Mouse (Mus musculus): ENCODE data around the gene Eif2ak4. TPM values are rescaled to one million over a fixed set of nuclear protein-coding genes. Genes with fewer than 3 reads are reported as not detected.

Gene Eif2ak4
- 11.3 and 11.8 TPM in 2 replicates for polyA plus RNA-seq (2015; fragmentation: Nextera tagmentation; extraction: Ambion mirVana)

GRCm38 (mm10) chr2:118388341-118389335 lies at the start of gene Eif2ak4:
Eif2ak4 (plus strand) TSS chr2:118388618.
- no peaks in the 10 kb centered on the region for H3K36me3 ChIP-seq
- H3K4me1 ChIP-seq = peaks cover 11% of the 10 kb centered on the region
- peak; percentile 95 for ATAC-seq (ENCODE audit: low FRiP score, low read depth)
- H3K9ac ChIP-seq = peak within 1 kb of the TSS; percentile 86
- under 1% methylated on average over 61 of the region's 61 CpGs for WGBS
- H3K27ac ChIP-seq = peak within 1 kb of the TSS; percentile 95
- no peaks in the 10 kb centered on the region for H3K9me3 ChIP-seq
- H3K4me2 ChIP-seq (replicated peaks) = peak within 1 kb of the TSS; percentile 82
- peak within 1 kb of the TSS; percentile 77 for H3K4me3 ChIP-seq
- H3K27me3 ChIP-seq = no peaks in the 10 kb centered on the region

GRCm38 (mm10) chr2:118341295-118341694 lies 47.1 kb upstream of the Eif2ak4 start:
- H3K27ac ChIP-seq = no peak overlapping the region
- WGBS = 69% methylated on average over 7 of the region's 7 CpGs
- no peak overlapping the region for H3K9ac ChIP-seq
- H3K4me1 ChIP-seq = peaks cover 8% of the 10 kb centered on the region
- H3K36me3 ChIP-seq = no peaks in the 10 kb centered on the region
- H3K4me3 ChIP-seq = no peak overlapping the region
- no peak for ATAC-seq (ENCODE audit: low FRiP score, low read depth)
- no peak overlapping the region for H3K4me2 ChIP-seq (replicated peaks)
- H3K27me3 ChIP-seq = no peaks in the 10 kb centered on the region
- no peaks in the 10 kb centered on the region for H3K9me3 ChIP-seq

GRCm38 (mm10) chr2:118343897-118344296 lies 44.5 kb upstream of the Eif2ak4 start:
- Histone ChIP-seq H3K4me1 (peaks cover 8% of the 10 kb centered on the region), H3K4me3 (no peak overlapping the region), H3K36me3 (no peaks in the 10 kb centered on the region), H3K9me3 (no peaks in the 10 kb centered on the region), H3K27me3 (no peaks in the 10 kb centered on the region), H3K27ac (no peak overlapping the region), H3K4me2 (replicated peaks) (no peak overlapping the region), H3K9ac (no peak overlapping the region)
- no peak for ATAC-seq (ENCODE audit: low FRiP score, low read depth)
- 66% methylated on average over 3 of the region's 3 CpGs for WGBS

GRCm38 (mm10) chr2:118345535-118345934 lies 42.9 kb upstream of the Eif2ak4 start:
- WGBS = 33% methylated on average over 1 of the region's 1 CpGs
- no peak overlapping the region for H3K4me2 ChIP-seq (replicated peaks)
- H3K27ac ChIP-seq = no peak overlapping the region
- no peak overlapping the region for H3K4me3 ChIP-seq
- H3K4me1 ChIP-seq = 0 out of 2 replicates have a peak, but pooled peaks cover 4% of the 10 kb centered on the region
- no peaks in the 10 kb centered on the region for H3K27me3 ChIP-seq
- no peaks in the 10 kb centered on the region for H3K36me3 ChIP-seq
- no peak for ATAC-seq (ENCODE audit: low FRiP score, low read depth)
- no peaks in the 10 kb centered on the region for H3K9me3 ChIP-seq
- H3K9ac ChIP-seq = no peak overlapping the region

- Histone ChIP-seq H3K4me3 (no peak overlapping the region), H3K27ac (no peak overlapping the region)
- WGBS = 51% methylated on average over 4 of the region's 4 CpGs
These were observed 34.9 kb upstream of the Eif2ak4 start for GRCm38 (mm10) chr2:118353498-118353897.

GRCm38 (mm10) chr2:118353916-118354403 lies 34.5 kb upstream of the Eif2ak4 start:
- WGBS = 69% methylated on average over 4 of the region's 4 CpGs
- H3K9ac ChIP-seq = no peak overlapping the region
- no peak for ATAC-seq (ENCODE audit: low FRiP score, low read depth)

More at GRCm38 (mm10) chr2:118353498-118353897, 34.9 kb upstream of the Eif2ak4 start:
- H3K27me3 ChIP-seq = no peaks in the 10 kb centered on the region
- no peak overlapping the region for H3K9ac ChIP-seq
- ATAC-seq (ENCODE audit: low FRiP score, low read depth) = no peak
- H3K36me3 ChIP-seq = no peaks in the 10 kb centered on the region
- H3K4me2 ChIP-seq (replicated peaks) = no peak overlapping the region
- H3K9me3 ChIP-seq = no peaks in the 10 kb centered on the region
- no peaks in the 10 kb centered on the region for H3K4me1 ChIP-seq

GRCm38 (mm10) chr2:118355138-118355719 lies 33.2 kb upstream of the Eif2ak4 start:
- Histone ChIP-seq H3K9ac (no peak overlapping the region), H3K4me2 (replicated peaks) (no peak overlapping the region), H3K9me3 (no peaks in the 10 kb centered on the region), H3K36me3 (no peaks in the 10 kb centered on the region), H3K27ac (no peak overlapping the region), H3K4me3 (no peak overlapping the region), H3K4me1 (no peaks in the 10 kb centered on the region), H3K27me3 (no peaks in the 10 kb centered on the region)
- no peak for ATAC-seq (ENCODE audit: low FRiP score, low read depth)
- 82% methylated on average over 6 of the region's 6 CpGs for WGBS

More at GRCm38 (mm10) chr2:118353916-118354403, 34.5 kb upstream of the Eif2ak4 start:
- no peak overlapping the region for H3K27ac ChIP-seq
- no peak overlapping the region for H3K4me3 ChIP-seq
- no peaks in the 10 kb centered on the region for H3K4me1 ChIP-seq
- no peak overlapping the region for H3K4me2 ChIP-seq (replicated peaks)
- no peaks in the 10 kb centered on the region for H3K36me3 ChIP-seq
- H3K27me3 ChIP-seq = no peaks in the 10 kb centered on the region
- H3K9me3 ChIP-seq = no peaks in the 10 kb centered on the region

GRCm38 (mm10) chr2:118371841-118372240 lies 16.6 kb upstream of the Eif2ak4 start:
- H3K27me3 ChIP-seq = peaks cover 40% of the 10 kb centered on the region

GRCm38 (mm10) chr2:118372561-118372900 lies 15.9 kb upstream of the Eif2ak4 start:
- H3K4me1 ChIP-seq = peaks cover 18% of the 10 kb centered on the region
- no peak overlapping the region for H3K27ac ChIP-seq
- no peaks in the 10 kb centered on the region for H3K36me3 ChIP-seq
- 9% methylated on average over 11 of the region's 11 CpGs for WGBS
- peak overlapping the region; percentile 53 for H3K4me3 ChIP-seq
- peak overlapping the region; percentile 66; the same call in 1 of the 2 replicates for H3K9ac ChIP-seq
- H3K27me3 ChIP-seq = peaks cover 40% of the 10 kb centered on the region
- no peaks in the 10 kb centered on the region for H3K9me3 ChIP-seq
- ATAC-seq (ENCODE audit: low FRiP score, low read depth) = no peak; the same call in 1 of the 2 replicates
- peak overlapping the region; percentile 98 for H3K4me2 ChIP-seq (replicated peaks)

More at GRCm38 (mm10) chr2:118371841-118372240, 16.6 kb upstream of the Eif2ak4 start:
- Histone ChIP-seq H3K9ac (no peak overlapping the region), H3K4me3 (no peak overlapping the region), H3K27ac (no peak overlapping the region), H3K4me2 (replicated peaks) (no peak overlapping the region), H3K9me3 (no peaks in the 10 kb centered on the region), H3K4me1 (peaks cover 18% of the 10 kb centered on the region), H3K36me3 (no peaks in the 10 kb centered on the region)
- ATAC-seq (ENCODE audit: low FRiP score, low read depth) = no peak
- WGBS = 54% methylated on average over 1 of the region's 1 CpGs

GRCm38 (mm10) chr2:118372901-118373571 lies 15.4 kb upstream of the Eif2ak4 start, which contains the start of gene Gpr176:
Gpr176 (minus strand) TSS chr2:118373419.
- H3K27me3 ChIP-seq = peaks cover 40% of the 10 kb centered on the region
- H3K4me1 ChIP-seq = peaks cover 18% of the 10 kb centered on the region
- H3K9me3 ChIP-seq = no peaks in the 10 kb centered on the region
- H3K27ac ChIP-seq = no peak within 1 kb of the TSS
- peak; percentile 79 for ATAC-seq (ENCODE audit: low FRiP score, low read depth)
- H3K4me2 ChIP-seq (replicated peaks) = peak within 1 kb of the TSS; percentile 98
- H3K36me3 ChIP-seq = no peaks in the 10 kb centered on the region
- 0% methylated on average over 44 of the region's 59 CpGs for WGBS
- H3K4me3 ChIP-seq = peak within 1 kb of the TSS; percentile 53
- peak within 1 kb of the TSS; percentile 66 for H3K9ac ChIP-seq

GRCm38 (mm10) chr2:118373572-118374279 lies 14.7 kb upstream of the Eif2ak4 start:
- H3K9me3 ChIP-seq = no peaks in the 10 kb centered on the region
- H3K9ac ChIP-seq = peak overlapping the region; percentile 66
- peak overlapping the region; percentile 98 for H3K4me2 ChIP-seq (replicated peaks)
- peak overlapping the region; percentile 53 for H3K4me3 ChIP-seq
- peaks cover 18% of the 10 kb centered on the region for H3K4me1 ChIP-seq
- peaks cover 40% of the 10 kb centered on the region for H3K27me3 ChIP-seq
- 3% methylated on average over 43 of the region's 43 CpGs for WGBS
- H3K27ac ChIP-seq = no peak overlapping the region
- H3K36me3 ChIP-seq = no peaks in the 10 kb centered on the region
- peak; percentile 88 for ATAC-seq (ENCODE audit: low FRiP score, low read depth)
